Mouse (Mus musculus) testis, adult 2 months (tissue): Measurements from ENCODE around the gene Slc5a12.

Experiments
- CTCF ChIP-seq: fragments of 200-500 bp; IDR thresholded peaks from 2 replicates; pipeline ENCODE4 v1.5.1; 2012; ENCODE audit warnings: low read depth, mild to moderate bottlenecking, inconsistent platforms, low read length, moderate library complexity; ENCODE audit not compliant: control insufficient read depth, insufficient read depth, insufficient replicate concordance
- POLR2A ChIP-seq: fragments of 200-500 bp; IDR thresholded peaks from 2 replicates; pipeline ENCODE4 v1.6.1; 2012; ENCODE audit warnings: low read depth, mild to moderate bottlenecking, inconsistent platforms, low read length, moderate library complexity; ENCODE audit not compliant: control insufficient read depth

- TF ChIP-seq POLR2A = no peak
- no peak for TF ChIP-seq CTCF
These were observed 47.3 kb downstream of the Slc5a12 start for GRCm38 (mm10) chr2:110644358-110644757.
